Mouse (Mus musculus) embryonic facial prominence, embryonic 15.5 days (tissue): ENCODE data around the gene Slc39a1. TPM values are rescaled to one million over a fixed set of nuclear protein-coding genes. Genes with fewer than 3 reads are reported as not detected.

Experiments
- ATAC-seq: fragments of 200-750 bp; cut with Nextera tagmentation; 2 replicates; pipeline ENCODE4 v1.8.0; 2017; ENCODE audit warnings: low read depth, moderate TSS enrichment; ENCODE audit not compliant: insufficient number of reproducible peaks, low FRiP score, low TSS enrichment
- H3K27ac ChIP-seq: fragments of 300-500 bp; sonication (generic); replicated peaks from 2 replicates; pipeline ENCODE4 v1.5.1; 2015; ENCODE audit warnings: mild to moderate bottlenecking, inconsistent platforms
- H3K27me3 ChIP-seq: fragments of 300-500 bp; sonication (generic); 2 replicates; pipeline ENCODE4 v1.6.1; 2015; ENCODE audit warnings: inconsistent platforms
- H3K36me3 ChIP-seq: fragments of 300-500 bp; sonication (generic); 2 replicates; pipeline ENCODE4 v1.6.1; 2015; ENCODE audit warnings: mild to moderate bottlenecking, inconsistent platforms
- H3K4me1 ChIP-seq: fragments of 300-500 bp; sonication (generic); 2 replicates; pipeline ENCODE4 v1.6.1; 2015; ENCODE audit warnings: inconsistent platforms
- H3K4me2 ChIP-seq: fragments of 300-500 bp; sonication (generic); replicated peaks from 2 replicates; pipeline ENCODE4 v1.6.1; 2015; ENCODE audit warnings: mild to moderate bottlenecking, inconsistent platforms
- H3K4me3 ChIP-seq: fragments of 300-500 bp; sonication (generic); replicated peaks from 2 replicates; pipeline ENCODE4 v1.5.1; 2015; ENCODE audit warnings: mild to moderate bottlenecking, inconsistent platforms
- H3K9ac ChIP-seq: fragments of 300-500 bp; sonication (generic); 2 replicates; pipeline ENCODE4 v1.6.1; 2015; ENCODE audit warnings: inconsistent platforms
- H3K9me3 ChIP-seq: fragments of 300-500 bp; sonication (generic); replicated peaks from 2 replicates; pipeline ENCODE4 v1.6.1; 2016; ENCODE audit warnings: inconsistent platforms
- WGBS: fragments of 180-500 bp; shearing (Covaris S2); methylation state at CpG from one replicate; pipeline ENCODE4 v1.1.7; 2015; 5-methylcytosine and 5-hydroxymethylcytosine counted together
- polyA plus RNA-seq: library from polyadenylated mRNA; unstranded; fragments of >200 nt; fragmentation: Nextera tagmentation; extraction: Ambion mirVana; gene quantifications from 2 replicates; pipeline ENCODE4 v1.2.1, GENCODE M21; 2015

Slc39a1 gene
- polyA plus RNA-seq, 1 experiment from 2014 or later = 107 TPM

DNA sequence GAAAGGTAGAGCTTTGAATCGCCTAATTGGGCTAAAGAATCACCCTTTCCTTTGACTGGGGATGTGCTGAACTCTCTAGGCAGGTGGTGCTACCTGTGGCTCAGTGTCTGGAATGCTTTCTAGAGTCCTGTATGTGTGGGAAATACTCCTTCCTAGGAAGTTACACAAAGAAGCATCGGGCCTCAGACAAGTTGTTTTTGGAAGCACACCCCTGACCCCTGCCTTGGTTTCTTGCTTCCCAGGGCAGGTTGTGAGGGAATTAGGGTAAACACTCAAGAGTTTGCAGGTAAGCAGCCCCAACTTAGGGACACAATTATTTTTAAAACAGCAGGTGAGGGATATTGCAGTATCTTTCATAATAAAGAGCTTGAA lies 7.2 kb downstream of the Slc39a1 start:
- Histone ChIP-seq H3K27me3 (no peaks in the 10 kb centered on the region), H3K4me3 (peak overlapping the region; percentile 95), H3K4me2 (peak overlapping the region; percentile 76), H3K36me3 (peaks cover 47% of the 10 kb centered on the region), H3K9ac (peak overlapping the region; percentile 82), H3K27ac (no peak overlapping the region; the same call in 1 of the 2 replicates), H3K9me3 (no peaks in the 10 kb centered on the region), H3K4me1 (peaks cover 19% of the 10 kb centered on the region)
- no peak for ATAC-seq
- WGBS = 13% methylated on average over 2 of the region's 2 CpGs

DNA sequence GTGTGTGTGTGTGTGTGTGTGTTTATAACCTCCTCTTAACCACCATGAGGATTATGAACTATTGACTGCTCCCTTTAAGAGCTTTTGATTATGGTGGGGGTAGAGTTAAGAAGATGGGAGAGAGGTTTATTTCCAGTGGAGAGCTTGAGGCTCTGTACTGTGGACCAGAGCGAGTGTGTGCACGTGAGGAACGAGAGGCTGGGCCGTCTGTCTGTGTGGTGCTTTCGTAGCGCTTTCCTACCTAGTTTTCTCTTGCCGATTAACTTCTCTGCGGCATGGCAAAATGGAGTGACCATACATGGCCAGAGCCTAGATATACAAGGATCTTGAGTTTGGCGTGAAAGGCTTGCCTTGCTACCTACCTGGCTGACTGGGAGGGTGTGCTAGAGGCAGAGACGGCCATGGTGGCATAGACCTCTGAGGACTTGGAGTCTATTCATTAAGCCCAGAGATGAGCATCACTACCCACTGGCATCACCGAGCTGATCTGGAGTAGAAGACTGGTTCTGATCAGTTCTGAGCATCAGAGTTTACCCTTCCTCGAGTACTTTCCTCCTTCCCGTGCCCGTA lies 7.9 kb downstream of the Slc39a1 start:
- no peak overlapping the region for H3K27ac ChIP-seq
- H3K9me3 ChIP-seq = no peaks in the 10 kb centered on the region
- ATAC-seq = no peak
- H3K9ac ChIP-seq = no peak overlapping the region
- no peaks in the 10 kb centered on the region for H3K27me3 ChIP-seq
- no peak overlapping the region for H3K4me2 ChIP-seq
- 91% methylated on average over 14 of the region's 14 CpGs for WGBS
- peaks cover 49% of the 10 kb centered on the region for H3K36me3 ChIP-seq
- peaks cover 15% of the 10 kb centered on the region for H3K4me1 ChIP-seq
- H3K4me3 ChIP-seq = no peak overlapping the region; the same call in 1 of the 2 replicates

DNA sequence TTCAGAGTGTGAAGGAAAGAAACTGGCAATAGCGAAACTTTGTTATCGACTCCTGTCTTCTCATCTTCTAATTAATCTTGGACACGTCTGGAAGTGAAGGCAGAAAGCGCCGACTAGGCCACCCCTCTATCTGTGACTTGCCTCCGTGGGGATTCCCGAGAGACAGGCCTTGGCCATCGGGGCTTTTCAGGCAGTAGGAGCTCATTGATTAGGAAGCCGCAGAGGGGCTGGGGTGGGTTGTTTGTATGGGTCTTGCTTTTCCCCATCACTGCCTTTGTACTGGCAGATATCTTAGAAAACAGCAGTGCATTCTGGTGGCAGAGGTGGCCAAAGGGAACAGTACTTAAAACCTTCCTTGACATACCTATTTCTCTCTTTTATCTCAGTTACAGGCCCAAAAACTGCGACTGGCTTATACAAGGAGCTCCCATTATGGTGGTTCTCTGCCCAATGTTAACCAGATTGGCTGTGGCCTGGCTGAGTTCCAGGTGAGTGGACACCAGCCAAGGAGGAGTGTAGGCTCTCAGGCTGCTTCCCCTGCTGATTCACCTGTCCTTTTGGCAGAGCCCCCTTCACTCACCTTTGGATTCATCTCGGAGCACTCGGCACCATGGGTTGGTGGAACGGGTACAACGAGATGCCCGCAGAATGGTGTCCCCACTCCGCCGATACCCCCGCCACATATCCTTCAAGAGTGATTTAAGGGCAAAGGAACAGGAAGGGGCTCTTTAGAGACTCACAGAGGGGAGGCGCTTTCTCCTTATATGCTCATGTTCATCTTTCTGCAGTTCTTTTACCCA lies 9.0 kb downstream of the Slc39a1 start:
- Histone ChIP-seq H3K9ac (no peak overlapping the region), H3K27ac (no peak overlapping the region), H3K9me3 (no peaks in the 10 kb centered on the region), H3K36me3 (peaks cover 50% of the 10 kb centered on the region), H3K4me2 (no peak overlapping the region), H3K27me3 (no peaks in the 10 kb centered on the region), H3K4me1 (peaks cover 12% of the 10 kb centered on the region), H3K4me3 (no peak overlapping the region)
- no peak for ATAC-seq
- WGBS = 94% methylated on average over 19 of the region's 19 CpGs

DNA sequence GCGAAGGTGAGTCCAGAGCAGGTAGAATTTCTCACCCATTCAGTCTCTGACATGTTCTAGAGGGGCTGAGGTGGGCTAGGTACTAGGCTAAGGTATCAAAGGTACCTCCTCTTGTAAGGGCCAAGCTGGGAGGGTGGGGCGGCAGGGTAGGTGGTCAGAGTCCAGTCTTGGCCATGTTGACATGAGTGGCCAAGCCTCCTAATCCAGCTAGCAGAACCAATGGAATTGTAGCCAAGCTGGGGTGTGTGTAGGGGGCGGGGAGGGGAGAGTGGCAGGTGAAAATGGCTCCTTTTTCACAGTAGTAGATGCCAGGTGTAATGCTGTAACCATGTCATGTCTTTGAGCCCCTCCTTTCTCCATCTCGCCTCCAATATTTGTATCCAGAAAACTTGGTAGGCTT lies 10.5 kb downstream of the Slc39a1 start:
- peaks cover 66% of the 10 kb centered on the region for H3K36me3 ChIP-seq

DNA sequence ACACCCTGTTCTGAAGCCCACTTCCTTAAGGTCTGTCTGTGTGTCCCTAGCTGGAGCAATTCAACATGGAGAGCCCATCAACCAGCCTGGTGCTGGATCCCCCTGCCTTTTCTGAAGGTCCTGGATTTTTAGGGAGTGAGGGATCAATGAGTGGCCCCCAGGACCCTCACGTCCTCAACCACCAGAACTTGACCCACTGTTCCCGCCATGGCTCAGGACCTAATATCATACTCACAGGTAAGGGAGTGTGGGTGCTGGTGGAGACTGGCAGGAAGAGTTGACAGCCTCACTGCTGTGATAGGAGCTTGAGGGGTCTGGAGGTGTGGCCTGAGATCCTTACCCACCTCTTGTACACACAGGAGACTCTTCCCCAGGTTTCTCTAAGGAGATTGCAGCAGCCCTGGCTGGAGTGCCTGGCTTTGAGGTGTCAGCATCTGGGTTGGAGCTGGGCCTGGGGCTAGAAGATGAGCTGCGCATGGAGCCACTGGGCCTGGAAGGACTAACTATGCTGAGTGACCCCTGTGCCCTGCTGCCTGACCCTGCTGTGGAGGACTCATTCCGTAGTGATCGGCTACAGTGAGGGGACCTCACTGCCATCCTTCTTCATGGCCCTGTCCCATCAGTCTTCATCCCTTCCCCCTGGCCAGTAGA lies 15.3 kb downstream of the Slc39a1 start:
- no peak overlapping the region for H3K4me2 ChIP-seq
- H3K27me3 ChIP-seq = no peaks in the 10 kb centered on the region
- no peaks in the 10 kb centered on the region for H3K9me3 ChIP-seq
- H3K4me1 ChIP-seq = peaks cover 19% of the 10 kb centered on the region
- no peak overlapping the region for H3K4me3 ChIP-seq
- 90% methylated on average over 5 of the region's 5 CpGs for WGBS
- H3K9ac ChIP-seq = no peak overlapping the region
- H3K36me3 ChIP-seq = peaks cover 61% of the 10 kb centered on the region
- no peak for ATAC-seq
- no peak overlapping the region for H3K27ac ChIP-seq

More for the DNA sequence above, 10.5 kb downstream of the Slc39a1 start:
- Histone ChIP-seq H3K4me3 (no peak overlapping the region), H3K27me3 (no peaks in the 10 kb centered on the region), H3K9me3 (no peaks in the 10 kb centered on the region), H3K4me2 (no peak overlapping the region), H3K4me1 (peaks cover 12% of the 10 kb centered on the region), H3K27ac (no peak overlapping the region), H3K9ac (no peak overlapping the region)
- ATAC-seq = no peak
- WGBS = 90% methylated on average over 4 of the region's 4 CpGs

DNA sequence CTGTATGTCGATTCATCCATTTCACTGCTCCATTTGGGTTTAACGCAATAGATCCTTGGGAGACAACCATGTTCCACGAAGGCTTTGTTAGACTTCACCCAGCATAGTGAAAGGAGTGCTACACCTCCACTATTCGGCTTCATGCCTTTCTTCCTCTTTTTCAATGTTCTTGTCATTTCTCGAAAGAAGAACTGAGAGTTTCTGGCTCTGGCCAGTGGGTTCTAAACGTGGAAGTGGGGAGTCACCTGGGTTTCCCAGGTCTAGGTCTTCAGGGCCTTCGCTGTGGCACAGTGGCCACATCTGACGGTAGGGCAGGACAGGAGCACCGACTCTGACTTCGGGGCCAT lies 16.7 kb downstream of the Slc39a1 start:
- Histone ChIP-seq H3K27ac (peak overlapping the region; percentile 97), H3K36me3 (peaks cover 54% of the 10 kb centered on the region), H3K4me1 (peaks cover 19% of the 10 kb centered on the region), H3K4me2 (peak overlapping the region; percentile 70), H3K4me3 (peak overlapping the region; percentile 78), H3K9me3 (no peaks in the 10 kb centered on the region), H3K27me3 (no peaks in the 10 kb centered on the region), H3K9ac (peak overlapping the region; percentile 86; the same call in 1 of the 2 replicates)
- 36% methylated on average over 10 of the region's 10 CpGs for WGBS
- no peak for ATAC-seq

DNA sequence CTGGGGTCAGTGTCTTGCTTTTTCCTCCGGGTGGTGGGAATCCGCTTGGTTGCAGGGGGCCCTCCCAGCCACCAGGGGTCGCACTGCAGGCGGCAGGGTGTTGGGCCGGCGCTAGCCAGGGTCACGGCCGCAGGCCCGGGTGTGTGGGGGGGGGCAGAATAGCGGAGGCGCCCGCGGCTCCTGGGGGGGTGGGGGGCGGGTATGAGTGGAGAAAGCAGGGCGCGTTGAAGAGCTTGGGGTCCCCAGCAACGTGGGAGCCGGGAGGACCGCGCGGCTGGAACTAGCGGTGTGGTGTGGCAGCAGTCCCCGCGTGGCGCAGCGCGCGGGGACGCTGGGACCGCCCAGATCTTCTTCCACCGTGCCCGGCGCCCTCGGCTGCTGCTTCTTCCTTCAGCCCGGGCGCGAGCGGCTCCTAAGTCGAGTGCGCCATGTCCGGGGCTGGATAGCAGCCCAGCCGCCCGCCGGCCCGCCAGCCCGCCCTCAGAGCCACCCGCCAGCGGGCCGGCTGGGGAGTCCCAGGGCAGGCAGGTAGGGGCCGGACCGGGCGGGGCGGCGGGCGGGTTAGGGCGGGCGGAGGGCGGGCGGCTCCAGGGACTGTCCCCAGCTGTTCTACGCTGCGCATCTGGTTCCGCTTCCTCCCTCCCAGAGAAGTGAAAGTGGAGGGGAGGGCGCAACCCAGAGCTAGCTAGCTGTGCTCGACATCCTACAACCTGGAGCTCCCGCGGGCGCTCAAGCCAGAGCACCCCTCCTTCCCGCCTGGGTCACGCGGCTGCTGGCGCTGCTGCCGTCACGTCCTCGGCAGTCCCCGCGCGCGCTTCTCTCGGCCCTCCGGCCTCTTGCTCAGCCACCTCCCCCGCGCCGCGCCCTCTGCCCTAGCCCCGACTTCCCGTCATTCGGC lies 17.3 kb downstream of the Slc39a1 start, which contains the start of gene Dennd4b:
Gene Dennd4b (plus strand): TSS at position 152 of the 898 bp plus-strand sequence.
- peak; percentile 93 for ATAC-seq
- H3K9me3 ChIP-seq = no peaks in the 10 kb centered on the region
- peak within 1 kb of the TSS; percentile 78 for H3K4me3 ChIP-seq
- peaks cover 19% of the 10 kb centered on the region for H3K4me1 ChIP-seq
- peak within 1 kb of the TSS; percentile 97 for H3K27ac ChIP-seq
- WGBS = under 1% methylated on average over 86 of the region's 87 CpGs
- H3K4me2 ChIP-seq = peak within 1 kb of the TSS; percentile 70
- no peaks in the 10 kb centered on the region for H3K27me3 ChIP-seq
- H3K9ac ChIP-seq = peak within 1 kb of the TSS; percentile 86
- peaks cover 48% of the 10 kb centered on the region for H3K36me3 ChIP-seq

DNA sequence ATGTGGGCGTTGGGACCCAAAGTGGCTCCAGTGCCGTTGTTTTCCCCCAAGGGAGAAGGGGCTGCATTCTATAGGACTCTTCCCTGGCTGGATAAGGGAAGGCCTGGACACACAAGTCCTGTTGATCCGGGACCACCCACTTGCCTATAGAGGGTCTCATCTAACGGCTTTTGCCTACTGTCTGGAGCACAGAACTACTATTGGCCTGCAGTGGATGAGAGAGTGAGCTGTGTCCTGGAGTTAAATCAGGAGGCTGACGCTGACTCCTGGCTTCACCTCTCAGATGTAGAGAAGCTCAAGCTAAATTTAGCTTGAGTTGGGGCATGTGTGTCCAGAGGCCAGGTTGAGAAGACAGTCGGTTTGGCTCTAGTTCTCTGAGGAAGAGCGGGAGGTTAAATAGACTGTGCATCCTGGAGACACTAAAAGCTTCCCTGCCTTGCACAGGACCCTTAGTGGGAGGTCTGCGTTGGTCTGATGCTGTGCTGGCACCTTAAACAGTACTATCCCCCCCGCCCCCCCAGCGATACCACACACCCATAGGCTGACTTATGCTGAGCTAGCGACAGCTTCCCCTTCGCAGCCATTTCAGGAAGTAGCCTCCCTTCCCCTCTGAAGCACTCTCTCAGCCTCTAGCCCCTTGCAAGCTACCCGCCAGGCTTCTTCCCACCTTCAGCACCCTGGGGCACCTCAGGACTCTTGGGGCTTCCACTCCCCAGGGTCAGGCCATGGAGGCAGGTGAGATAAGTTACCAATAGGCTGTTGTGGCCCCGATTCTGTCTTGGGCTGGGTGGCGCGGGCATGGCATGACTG lies 18.2 kb downstream of the Slc39a1 start:
- peaks cover 19% of the 10 kb centered on the region for H3K4me1 ChIP-seq
- H3K4me3 ChIP-seq = peak overlapping the region; percentile 78
- H3K4me2 ChIP-seq = peak overlapping the region; percentile 70
- ATAC-seq = 0 out of 2 replicates have a peak, but pooled peaks have one; percentile 3
- peak overlapping the region; percentile 86 for H3K9ac ChIP-seq
- WGBS = 23% methylated on average over 16 of the region's 16 CpGs
- no peaks in the 10 kb centered on the region for H3K27me3 ChIP-seq
- H3K9me3 ChIP-seq = no peaks in the 10 kb centered on the region
- H3K27ac ChIP-seq = peak overlapping the region; percentile 97
- H3K36me3 ChIP-seq = peaks cover 41% of the 10 kb centered on the region

DNA sequence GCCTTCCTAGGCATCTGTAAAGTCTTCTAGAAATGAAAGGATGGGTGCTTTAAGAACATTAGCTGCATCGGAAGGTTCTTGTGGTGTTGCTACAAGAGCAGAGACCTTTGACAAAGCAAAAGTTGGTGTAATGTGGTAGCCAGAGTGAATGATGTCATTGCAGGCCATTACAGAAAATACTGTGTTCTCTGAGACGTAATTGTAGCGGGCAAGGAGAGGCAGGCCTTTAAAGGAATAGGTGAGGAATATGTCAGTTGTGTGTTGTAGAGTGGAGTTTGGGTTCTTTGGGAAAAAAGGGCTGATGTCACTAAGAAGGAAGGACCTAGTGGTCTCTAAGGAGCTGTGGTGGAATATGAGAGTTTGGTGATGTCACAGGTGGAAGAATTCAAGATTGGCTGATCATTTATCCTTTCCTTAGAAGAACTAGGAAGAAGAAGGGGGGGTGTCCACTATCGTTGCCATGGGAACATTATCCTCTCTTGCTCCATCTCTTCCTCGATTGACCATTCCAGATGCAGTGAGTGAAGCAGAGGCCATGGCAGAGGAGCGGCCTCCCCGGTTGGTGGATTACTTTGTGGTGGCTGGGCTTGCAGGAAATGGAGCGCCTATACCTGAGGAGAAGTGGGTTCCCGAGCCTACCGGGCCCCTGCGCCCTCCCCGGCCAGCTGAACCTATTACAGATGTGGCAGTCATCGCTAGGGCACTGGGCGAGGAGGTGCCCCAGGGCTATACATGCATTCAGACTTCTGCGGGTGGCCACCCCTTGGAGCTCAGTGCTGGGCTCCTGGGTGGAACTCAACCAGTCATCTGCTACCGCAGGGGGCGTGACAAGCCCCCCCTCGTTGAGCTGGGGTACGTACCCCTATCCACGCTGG lies 19.2 kb downstream of the Slc39a1 start:
- H3K4me1 ChIP-seq = peaks cover 19% of the 10 kb centered on the region
- H3K9me3 ChIP-seq = no peaks in the 10 kb centered on the region
- H3K9ac ChIP-seq = no peak overlapping the region
- no peak overlapping the region for H3K27ac ChIP-seq
- H3K4me3 ChIP-seq = peak overlapping the region; percentile 78; the same call in 1 of the 2 replicates
- ATAC-seq = no peak
- WGBS = 88% methylated on average over 20 of the region's 20 CpGs
- H3K4me2 ChIP-seq = 0 out of 2 replicates have a peak overlapping the region, but pooled peaks have one; percentile 70
- peaks cover 38% of the 10 kb centered on the region for H3K36me3 ChIP-seq
- H3K27me3 ChIP-seq = no peaks in the 10 kb centered on the region
